Mouse (Mus musculus): Measurements from ENCODE around the gene Gm20521.
A peak's percentile ranks its signal among the peaks of the same experiment; 100 is the strongest.

Gene Gm20521

GRCm38 (mm10) chr14:54893651-54894181, 10.5 kb downstream of the Gm20521 start:
- peak; percentile 100 for DNase-seq (ENCODE audit: low spot score)

- DNase-seq (ENCODE audit: low spot score): peak; percentile 46
These were observed 11.3 kb downstream of the Gm20521 start for GRCm38 (mm10) chr14:54894296-54895151.

GRCm38 (mm10) chr14:54897445-54897844, 14.2 kb downstream of the Gm20521 start:
- no peak for DNase-seq (ENCODE audit: low spot score)

- DNase-seq (ENCODE audit: low spot score): peak; percentile 55
These were observed 17.1 kb downstream of the Gm20521 start for GRCm38 (mm10) chr14:54900383-54900782.

GRCm38 (mm10) chr14:54903641-54904040, 20.4 kb downstream of the Gm20521 start:
- DNase-seq (ENCODE audit: low spot score): no peak

GRCm38 (mm10) chr14:54908682-54909081, 25.4 kb downstream of the Gm20521 start:
- DNase-seq (ENCODE audit: low spot score): no peak

- DNase-seq (ENCODE audit: low spot score): no peak
These were observed 29.0 kb downstream of the Gm20521 start for GRCm38 (mm10) chr14:54912109-54912850.

GRCm38 (mm10) chr14:54912886-54913285, 29.6 kb downstream of the Gm20521 start, which contains the start of gene Slc22a17:
TSS of gene Slc22a17 (minus strand) at chr14:54913132.
- no peak for DNase-seq (ENCODE audit: low spot score)

- no peak for DNase-seq (ENCODE audit: low spot score)
These were observed 30.1 kb downstream of the Gm20521 start for GRCm38 (mm10) chr14:54913343-54913742.

GRCm38 (mm10) chr14:54920076-54920685, 36.9 kb downstream of the Gm20521 start:
- DNase-seq (ENCODE audit: low spot score): no peak

- peak; percentile 40 for DNase-seq (ENCODE audit: low spot score)
These were observed 41.6 kb downstream of the Gm20521 start for GRCm38 (mm10) chr14:54924641-54925348.

GRCm38 (mm10) chr14:54925349-54926342, 42.4 kb downstream of the Gm20521 start, which contains the start of gene Efs:
TSS of gene Efs (minus strand) at chr14:54926126.
- DNase-seq (ENCODE audit: low spot score): no peak

- DNase-seq (ENCODE audit: low spot score): no peak
These were observed 43.3 kb downstream of the Gm20521 start for GRCm38 (mm10) chr14:54926401-54927158.

- DNase-seq (ENCODE audit: low spot score): no peak
These were observed 44.1 kb downstream of the Gm20521 start for GRCm38 (mm10) chr14:54927296-54927695.

GRCm38 (mm10) chr14:54929801-54930200, 46.6 kb downstream of the Gm20521 start:
- no peak for DNase-seq (ENCODE audit: low spot score)

GRCm38 (mm10) chr14:54930431-54930830, 47.2 kb downstream of the Gm20521 start:
- no peak for DNase-seq (ENCODE audit: low spot score)

- no peak for DNase-seq (ENCODE audit: low spot score)
These were observed 49.5 kb downstream of the Gm20521 start, which contains the start of gene Il25 for GRCm38 (mm10) chr14:54932645-54933150. TSS of gene Il25 (plus strand) at chr14:54932695.

- DNase-seq (ENCODE audit: low spot score): no peak
These were observed 52.9 kb downstream of the Gm20521 start, which contains the start of gene Cmtm5 for GRCm38 (mm10) chr14:54935904-54936830. TSS of gene Cmtm5 (plus strand) at chr14:54936261.

Measured in c-Kit-positive CD71-positive TER-119-positive erythroid progenitor cells, embryonic 14.5 days (primary cell).